Mouse (Mus musculus) urinary bladder, postnatal 10 days (tissue): ENCODE measurements around the gene Fubp3.

Experiments used
- DNase-seq: peaks from one replicate; pipeline ENCODE4 v3.0.0; 2022; ENCODE audit warnings: low spot score

The Fubp3 gene

GRCm38 (mm10) chr2:31619208-31619607, 46.8 kb downstream of the Fubp3 start:
- no peak for DNase-seq

- DNase-seq, result no peak
Measured at GRCm38 (mm10) chr2:31633531-31633930, 61.1 kb downstream of the Fubp3 start.

- DNase-seq, result no peak
Measured at GRCm38 (mm10) chr2:31635281-31636137, 63.1 kb downstream of the Fubp3 start.

GRCm38 (mm10) chr2:31636138-31636741, 63.8 kb downstream of the Fubp3 start:
- DNase-seq, result no peak

DNA sequence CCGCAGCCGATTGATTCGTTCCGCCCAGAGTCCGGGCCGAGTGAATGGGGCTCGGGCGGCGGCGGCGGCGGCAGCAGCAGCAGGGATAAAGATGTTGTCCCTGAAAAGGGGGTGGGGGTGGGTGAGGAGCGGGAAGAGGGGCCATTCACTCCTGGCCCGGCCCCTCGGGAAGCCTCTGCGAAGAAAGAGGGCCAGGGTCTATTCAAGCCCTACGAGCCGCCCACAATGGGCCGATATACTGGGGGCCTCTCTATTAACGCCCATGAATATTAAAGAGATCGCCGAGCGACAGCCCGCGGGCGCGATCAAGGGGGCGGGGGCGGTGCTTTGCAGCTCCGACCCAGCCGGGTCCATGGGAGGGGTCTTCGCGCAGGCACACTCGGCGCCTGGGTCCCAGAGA, 64.3 kb downstream of the Fubp3 start:
- no peak for DNase-seq

DNA sequence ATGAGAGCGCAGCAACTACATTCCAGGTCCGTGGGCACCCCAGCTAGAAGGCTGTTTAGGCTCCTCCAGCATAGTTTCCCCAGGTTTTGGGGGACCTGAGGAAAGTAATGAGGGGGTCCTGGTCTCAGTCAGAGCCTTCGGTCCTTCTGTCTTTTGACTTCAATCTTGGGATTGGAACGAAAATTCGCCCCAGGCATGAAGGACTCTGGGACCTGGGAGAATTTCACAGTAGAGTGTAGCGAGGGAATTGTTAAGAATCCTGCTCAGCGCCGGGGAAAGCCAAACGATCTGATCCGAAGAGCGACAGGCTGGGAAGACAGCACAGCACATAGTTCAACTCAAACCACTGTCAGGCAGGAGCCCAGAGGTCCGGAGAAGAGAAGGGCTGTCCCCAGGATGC, 64.9 kb downstream of the Fubp3 start:
- no peak for DNase-seq

DNA sequence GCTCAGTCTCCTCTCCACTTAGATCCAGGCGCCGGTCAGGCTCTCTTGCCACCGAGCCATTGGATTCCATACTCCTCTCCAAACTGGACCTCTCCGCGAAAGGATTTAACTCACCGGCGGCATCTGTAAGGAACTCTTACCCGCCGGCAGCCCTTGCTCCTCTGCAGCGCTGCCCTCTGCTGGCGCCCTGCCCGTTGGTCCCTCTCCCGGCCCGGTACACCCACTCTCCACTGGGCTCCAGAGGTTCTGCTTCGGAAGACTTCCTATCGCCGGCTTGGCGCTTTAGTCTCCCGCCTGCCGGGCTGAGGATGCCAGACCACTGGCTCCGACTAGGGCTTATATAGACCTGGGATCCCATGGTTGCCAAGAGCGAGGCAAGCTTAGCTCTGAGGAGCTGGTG, 65.4 kb downstream of the Fubp3 start:
- DNase-seq, result no peak

DNA sequence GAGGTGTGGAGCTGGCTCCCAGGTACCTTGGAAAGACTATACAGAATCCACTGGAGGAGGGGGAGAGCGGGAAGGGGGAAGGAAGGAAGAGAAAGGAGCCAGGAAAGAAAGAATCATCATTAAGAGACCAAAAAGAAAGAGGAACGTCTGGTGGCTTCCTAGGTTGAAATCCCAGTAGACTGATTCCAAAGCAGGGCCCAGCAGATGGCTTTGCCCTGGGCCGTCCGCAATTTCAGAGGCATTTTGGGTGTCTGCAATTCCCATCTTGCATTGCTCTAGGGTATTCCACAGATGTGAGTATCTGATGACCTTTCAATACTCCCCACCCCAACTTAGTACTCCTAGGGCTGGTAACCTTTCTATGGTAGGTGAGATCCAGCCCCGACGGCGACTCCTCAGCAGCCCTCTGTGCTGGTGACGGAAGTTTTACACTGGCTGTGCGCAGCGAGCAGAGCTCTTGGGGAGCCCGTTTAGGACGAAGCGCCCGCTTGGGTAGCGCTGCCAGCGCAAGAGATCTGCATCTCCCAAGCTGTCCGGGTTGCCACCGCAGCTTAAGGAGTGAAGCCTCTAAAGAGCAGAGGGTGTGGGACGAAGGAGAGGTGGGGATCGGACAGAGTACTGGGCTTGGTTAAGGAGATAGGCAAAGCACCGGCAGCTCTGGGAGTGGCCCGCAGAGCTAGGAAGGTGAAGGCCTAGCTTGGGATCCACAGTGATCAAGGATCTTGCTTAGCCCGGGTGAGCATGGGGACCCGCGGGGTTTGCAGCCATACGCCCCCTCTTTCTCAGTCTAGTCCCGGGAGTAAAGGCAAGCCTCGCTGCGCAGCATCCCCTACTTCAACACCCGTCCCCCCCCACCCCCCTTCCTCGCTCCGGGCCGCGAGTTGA, 66.4 kb downstream of the Fubp3 start:
- DNase-seq, result no peak

DNA sequence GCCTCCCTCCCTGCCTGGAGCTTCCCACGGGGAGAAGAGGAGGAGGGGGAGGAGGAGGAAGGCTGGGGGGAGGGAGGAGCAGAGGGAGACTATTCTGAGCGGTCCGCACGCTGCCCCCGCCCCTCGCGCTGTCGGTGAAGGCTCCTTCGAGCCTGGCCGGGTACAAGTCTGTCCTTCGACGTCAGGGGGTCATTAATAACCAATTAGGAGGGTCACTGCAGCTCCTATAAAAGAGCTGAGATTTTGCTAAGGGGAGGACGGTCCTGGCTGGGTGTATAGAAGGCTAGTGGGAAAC, 67.0 kb downstream of the Fubp3 start:
- DNase-seq, result no peak

DNA sequence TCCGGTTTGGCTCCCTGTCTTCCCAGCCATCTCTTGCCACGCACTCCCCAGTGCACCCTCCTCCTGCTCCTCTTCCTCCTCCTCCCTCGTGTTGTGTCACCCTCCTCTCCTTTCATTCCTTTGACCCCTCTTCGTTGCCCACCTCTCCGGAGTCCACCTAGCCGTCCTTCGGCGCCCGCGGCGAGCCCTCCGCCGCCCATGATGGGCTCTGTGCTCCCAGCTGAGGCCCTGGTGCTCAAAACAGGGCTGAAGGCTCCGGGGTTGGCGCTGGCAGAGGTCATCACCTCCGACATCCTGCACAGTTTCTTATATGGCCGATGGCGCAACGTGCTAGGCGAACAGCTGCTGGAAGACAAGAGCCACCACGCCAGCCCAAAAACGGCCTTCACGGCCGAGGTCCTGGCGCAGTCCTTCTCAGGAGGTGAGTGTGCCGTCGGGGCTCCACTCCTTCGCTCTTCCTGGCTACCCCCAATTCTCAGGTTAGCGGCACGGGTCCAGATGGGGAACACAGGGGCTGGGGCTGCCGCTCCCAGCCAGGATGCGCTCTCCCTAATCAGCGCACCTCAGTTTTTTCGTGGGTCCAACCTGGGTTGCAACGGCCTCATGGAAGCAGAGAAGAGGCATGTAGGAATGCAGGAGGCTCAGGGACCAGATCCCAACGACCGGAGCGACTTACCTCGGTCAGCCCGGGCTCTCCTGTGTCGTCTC, 67.6 kb downstream of the Fubp3 start, which contains the start of gene Prdm12:
Prdm12 (plus strand) TSS at position 137 of the 708 bp plus-strand sequence.
- no peak for DNase-seq

- DNase-seq, result no peak
Measured at GRCm38 (mm10) chr2:31640609-31641507, 68.4 kb downstream of the Fubp3 start.

DNA sequence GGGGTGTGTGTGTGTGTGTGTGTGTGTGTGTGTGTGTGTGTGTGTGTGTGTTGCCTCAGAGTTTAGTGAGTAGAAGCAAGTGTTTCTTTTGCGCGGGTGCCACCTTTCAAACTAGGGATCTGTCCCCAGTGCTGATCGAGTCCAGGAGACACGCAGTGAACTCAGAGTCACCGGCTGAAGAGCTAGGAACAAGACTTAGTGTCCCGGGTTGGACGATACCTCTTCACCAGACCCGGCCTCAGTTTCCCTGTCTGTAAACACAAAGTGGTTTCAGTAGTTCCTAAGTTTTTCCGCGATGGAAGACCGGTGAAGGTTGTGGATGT, 69.0 kb downstream of the Fubp3 start:
- DNase-seq, result no peak

GRCm38 (mm10) chr2:31641929-31642328, 69.5 kb downstream of the Fubp3 start:
- DNase-seq, result no peak

- no peak for DNase-seq
Measured at GRCm38 (mm10) chr2:31653971-31654853, 81.8 kb downstream of the Fubp3 start.

DNA sequence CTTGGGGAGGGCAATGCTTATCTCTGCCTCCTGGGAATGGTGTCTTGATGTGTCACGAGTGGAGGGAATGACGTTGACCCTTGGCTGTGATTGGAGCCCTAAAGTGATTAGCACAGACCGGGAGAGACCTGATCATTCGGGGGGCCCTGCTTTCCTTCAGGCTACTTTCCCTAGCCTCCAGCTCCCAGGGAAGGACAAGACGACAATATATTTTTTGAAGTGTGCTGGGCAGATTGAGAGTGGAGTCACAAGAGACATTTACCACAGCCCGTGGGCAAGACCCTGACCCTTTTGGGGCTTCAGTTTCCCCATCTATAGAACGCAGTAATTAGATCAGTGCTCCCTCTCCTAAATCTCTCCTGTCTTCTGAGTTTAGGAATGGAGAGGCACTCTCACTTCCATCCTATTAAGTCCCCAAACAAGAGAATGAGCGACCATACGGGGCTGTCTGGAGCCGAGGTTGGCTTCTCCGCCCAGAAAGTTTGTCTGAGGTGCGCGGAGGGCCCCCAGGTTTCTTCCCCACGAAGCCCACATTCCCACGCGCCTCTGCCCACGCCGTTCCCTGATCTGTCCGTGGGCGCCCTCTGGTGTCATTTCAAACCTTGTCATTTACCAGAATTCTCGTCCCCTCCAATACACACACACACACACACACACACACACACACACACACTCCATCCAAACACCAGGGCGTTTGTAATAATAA, 82.6 kb downstream of the Fubp3 start:
- DNase-seq, result no peak

- DNase-seq, result no peak
Measured at GRCm38 (mm10) chr2:31656374-31656773, 83.9 kb downstream of the Fubp3 start.

DNA sequence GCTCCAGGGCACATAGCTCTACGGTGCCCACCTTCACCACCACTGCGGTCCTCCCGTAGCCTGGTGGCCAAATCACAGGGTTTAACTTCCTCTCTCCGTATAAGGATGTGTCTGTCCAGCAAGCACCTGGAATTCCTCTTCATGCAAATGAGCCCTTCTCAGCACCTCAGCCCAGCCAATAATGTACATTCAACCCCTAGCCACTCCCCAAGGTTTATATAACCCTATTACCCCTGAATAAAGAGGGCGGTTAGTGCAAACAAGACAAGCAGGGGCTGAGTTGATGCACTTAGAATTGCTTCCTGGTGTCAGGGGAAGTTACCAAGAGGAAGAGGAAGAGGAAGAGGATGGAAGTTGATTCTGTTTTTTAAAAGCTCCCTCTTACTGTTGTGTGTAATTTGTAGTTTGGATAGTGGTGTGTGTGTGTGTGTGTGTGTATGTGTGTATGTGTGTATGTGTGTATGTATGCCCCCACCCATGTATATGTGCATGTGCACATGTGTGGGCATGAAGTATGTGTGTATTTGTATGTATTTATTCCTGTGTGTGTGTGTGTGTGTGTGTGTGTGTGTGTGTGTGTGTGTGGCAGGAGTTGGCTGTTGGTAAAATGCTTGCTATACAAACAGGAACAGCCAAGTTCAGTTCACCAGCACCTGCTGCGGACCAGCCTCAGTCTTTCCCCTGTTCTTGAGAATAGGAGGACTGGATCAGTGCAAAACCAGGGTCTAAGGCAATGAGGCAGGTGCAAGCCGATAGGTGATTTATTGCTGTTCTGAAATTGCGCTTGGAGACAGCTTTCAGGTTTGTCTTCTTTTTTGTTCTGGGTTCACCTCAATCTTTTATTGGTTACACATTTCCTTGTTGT, 90.7 kb downstream of the Fubp3 start:
- DNase-seq, result no peak

DNA sequence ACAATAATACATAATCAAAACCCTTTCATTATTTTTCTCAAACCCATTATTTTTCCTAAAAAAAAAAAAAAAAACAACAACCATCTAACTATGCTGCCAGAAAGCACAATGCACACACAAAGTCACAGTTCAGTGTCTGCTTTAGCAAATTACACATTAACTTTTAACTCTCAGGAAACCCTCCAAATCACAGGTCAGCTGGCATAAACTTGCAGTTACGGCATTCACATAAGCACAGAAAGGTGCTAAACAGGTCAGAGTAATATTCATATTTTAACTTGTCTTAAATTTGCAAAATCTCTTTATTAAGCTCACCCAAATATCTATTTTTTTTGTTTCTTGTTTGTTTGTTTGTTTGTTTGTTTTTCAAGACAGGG, 91.3 kb downstream of the Fubp3 start:
- DNase-seq, result no peak
